Mouse (Mus musculus): ENCODE data around the gene Grpr. TPM values are rescaled to one million over a fixed set of nuclear protein-coding genes. Genes with fewer than 3 reads are reported as not detected.

Grpr gene
- 0.10 and 0.11 TPM in 2 replicates for polyA plus RNA-seq (2016; fragmentation: Nextera tagmentation; extraction: Ambion mirVana)

- no peak for DNase-seq (ENCODE audit: low spot score)
- Histone ChIP-seq H3K4me1 (no peaks in the 10 kb centered on the region), H3K4me3 (no peak within 1 kb of the TSS), H3K9me3 (no peaks in the 10 kb centered on the region), H3K27ac (no peak within 1 kb of the TSS), H3K27me3 (ENCODE audit: insufficient read depth, poor library complexity, severe bottlenecking) (peaks cover 19% of the 10 kb centered on the region; the same call in 1 of the 2 replicates), H3K36me3 (no peaks in the 10 kb centered on the region)
- 20% methylated on average over 7 of the region's 7 CpGs for WGBS
Measured at GRCm38 (mm10) chrX:163549666-163550065, at the start of gene Grpr. TSS of gene Grpr (minus strand) at chrX:163549677.

- no peak overlapping the region for H3K27ac ChIP-seq
- H3K4me3 ChIP-seq, result no peak overlapping the region
- H3K4me1 ChIP-seq, result no peaks in the 10 kb centered on the region
- DNase-seq (ENCODE audit: low spot score), result no peak
- H3K36me3 ChIP-seq, result no peaks in the 10 kb centered on the region
- 78% methylated on average over 3 of the region's 3 CpGs for WGBS
- 0 out of 2 replicates have a peak, but pooled peaks cover 6% of the 10 kb centered on the region for H3K27me3 ChIP-seq (ENCODE audit: insufficient read depth, poor library complexity, severe bottlenecking)
- H3K9me3 ChIP-seq, result no peaks in the 10 kb centered on the region
Measured at GRCm38 (mm10) chrX:163560521-163560920, 11.0 kb upstream of the Grpr start.

GRCm38 (mm10) chrX:163547042-163547441 is 2.4 kb downstream of the Grpr start:
- WGBS, result 78% methylated on average over 5 of the region's 5 CpGs
- no peak for DNase-seq (ENCODE audit: low spot score)
- Histone ChIP-seq H3K27me3 (ENCODE audit: insufficient read depth, poor library complexity, severe bottlenecking) (peaks cover 19% of the 10 kb centered on the region; the same call in 1 of the 2 replicates), H3K27ac (no peak overlapping the region), H3K9me3 (no peaks in the 10 kb centered on the region), H3K36me3 (no peaks in the 10 kb centered on the region), H3K4me1 (no peaks in the 10 kb centered on the region), H3K4me3 (no peak overlapping the region)

DNA sequence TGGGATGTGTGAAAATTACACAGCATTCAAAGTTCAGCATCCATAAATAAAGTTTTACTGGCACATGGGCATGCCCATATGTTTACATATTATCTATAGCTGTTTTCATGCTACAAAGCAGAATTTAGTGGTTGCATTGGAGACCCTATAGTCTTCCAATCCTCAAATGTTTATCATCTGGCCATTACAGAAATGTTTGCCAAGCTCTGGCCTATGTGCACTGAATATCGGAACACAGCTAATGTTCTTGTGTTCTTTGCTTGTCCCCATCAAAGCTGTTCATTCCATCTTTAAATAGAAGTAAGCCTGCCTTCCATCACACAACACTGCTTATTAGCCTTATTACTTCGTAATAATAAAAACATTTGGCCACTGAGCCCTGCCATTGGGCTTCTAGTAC is 16.6 kb downstream of the Grpr start:
- no peak overlapping the region for H3K4me3 ChIP-seq
- 64% methylated on average over 2 of the region's 2 CpGs for WGBS
- peaks cover 3% of the 10 kb centered on the region; the same call in 1 of the 2 replicates for H3K27me3 ChIP-seq (ENCODE audit: insufficient read depth, poor library complexity, severe bottlenecking)
- H3K9me3 ChIP-seq, result no peaks in the 10 kb centered on the region
- no peak overlapping the region for H3K27ac ChIP-seq
- DNase-seq (ENCODE audit: low spot score), result no peak
- no peaks in the 10 kb centered on the region for H3K4me1 ChIP-seq
- no peaks in the 10 kb centered on the region for H3K36me3 ChIP-seq

DNA sequence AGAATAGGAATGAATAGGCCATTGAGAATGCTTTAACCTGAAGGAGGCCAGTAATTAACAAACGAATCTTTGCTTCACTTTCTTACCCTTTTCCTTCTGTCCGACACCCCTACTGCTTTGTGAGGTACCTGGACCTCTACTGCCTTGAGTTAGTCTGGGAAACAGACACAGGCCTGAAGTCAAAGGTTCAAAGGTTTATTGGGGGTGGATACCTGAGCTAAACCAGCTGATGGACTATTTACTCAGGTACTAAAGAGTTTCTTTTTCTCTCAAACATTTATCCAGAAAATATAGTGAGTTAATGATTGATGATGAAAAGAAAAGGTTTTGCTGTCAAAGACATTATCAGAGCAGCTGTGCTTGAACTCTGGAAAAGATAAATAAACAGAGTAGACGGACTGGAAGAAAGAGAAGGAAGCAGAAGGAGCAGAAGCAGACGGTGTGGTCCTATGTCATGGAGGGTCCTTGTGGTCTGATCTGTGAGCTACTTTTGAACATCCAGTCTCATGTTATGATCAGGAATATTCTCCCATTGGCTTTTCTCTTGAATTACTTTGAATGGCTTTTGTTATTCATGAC is 30.4 kb downstream of the Grpr start:
- no peaks in the 10 kb centered on the region for H3K4me1 ChIP-seq
- no peaks in the 10 kb centered on the region for H3K27me3 ChIP-seq (ENCODE audit: insufficient read depth, poor library complexity, severe bottlenecking)

GRCm38 (mm10) chrX:163511766-163512165 is 37.7 kb downstream of the Grpr start:
- H3K27me3 ChIP-seq (ENCODE audit: insufficient read depth, poor library complexity, severe bottlenecking), result peaks cover 3% of the 10 kb centered on the region; the same call in 1 of the 2 replicates
- no peaks in the 10 kb centered on the region for H3K36me3 ChIP-seq
- no peak for DNase-seq (ENCODE audit: low spot score)
- H3K9me3 ChIP-seq, result no peaks in the 10 kb centered on the region
- H3K4me1 ChIP-seq, result no peaks in the 10 kb centered on the region
- H3K27ac ChIP-seq, result no peak overlapping the region
- H3K4me3 ChIP-seq, result no peak overlapping the region
- WGBS, result 56% methylated on average over 2 of the region's 2 CpGs

More for the DNA sequence above, 30.4 kb downstream of the Grpr start:
- Histone ChIP-seq H3K36me3 (no peaks in the 10 kb centered on the region), H3K27ac (no peak overlapping the region), H3K4me3 (no peak overlapping the region), H3K9me3 (no peaks in the 10 kb centered on the region)
- 71% methylated on average over 4 of the region's 4 CpGs for WGBS
- no peak for DNase-seq (ENCODE audit: low spot score)

DNA sequence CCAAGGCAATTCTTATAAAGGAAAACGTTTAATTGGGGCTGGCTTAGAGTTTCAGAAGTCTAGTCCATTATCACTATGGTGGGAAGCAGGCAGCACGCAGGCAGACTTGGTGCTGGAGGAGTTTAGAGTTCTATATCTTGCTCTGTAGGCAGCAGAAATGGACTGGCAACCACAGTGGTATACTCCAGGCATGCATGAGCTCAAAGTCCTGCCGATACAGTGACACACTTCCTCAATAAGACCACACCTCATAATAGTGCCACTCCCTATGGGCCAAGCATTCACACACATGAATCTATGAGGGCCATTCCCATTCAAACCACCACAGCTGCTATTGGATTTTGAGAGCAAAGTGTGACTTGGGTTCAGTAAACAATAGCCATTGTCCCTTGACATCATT is 47.4 kb downstream of the Grpr start:
- H3K4me3 ChIP-seq, result no peak overlapping the region

More for the DNA sequence above, 47.4 kb downstream of the Grpr start:
- Histone ChIP-seq H3K27ac (no peak overlapping the region), H3K27me3 (ENCODE audit: insufficient read depth, poor library complexity, severe bottlenecking) (no peaks in the 10 kb centered on the region), H3K9me3 (no peaks in the 10 kb centered on the region), H3K4me1 (no peaks in the 10 kb centered on the region), H3K36me3 (no peaks in the 10 kb centered on the region)
- DNase-seq (ENCODE audit: low spot score), result no peak
- 76% methylated on average over 3 of the region's 3 CpGs for WGBS

Other genes with a start within 250 kb of the Grpr start
- not detected in 2 replicates for gene Rnf138rt1, start 211.7 kb upstream of the Grpr start, polyA plus RNA-seq (2016; fragmentation: Nextera tagmentation; extraction: Ambion mirVana)